Mouse (Mus musculus) heart, embryonic 12.5 days (tissue): ENCODE data around the gene Olfr1341. TPM values are rescaled to one million over a fixed set of nuclear protein-coding genes. Genes with fewer than 3 reads are reported as not detected.

Source experiments
- ATAC-seq: fragments of 200-750 bp; cut with Nextera tagmentation; 2 replicates; pipeline ENCODE4 v1.8.0; 2017; ENCODE audit warnings: moderate TSS enrichment, moderate library complexity; ENCODE audit not compliant: insufficient number of reproducible peaks, low FRiP score
- H3K27ac ChIP-seq: fragments of 300-500 bp; sonication (generic); 2 replicates; pipeline ENCODE4 v1.5.1; 2016; ENCODE audit warnings: mild to moderate bottlenecking, moderate library complexity; ENCODE audit not compliant: poor library complexity, severe bottlenecking
- H3K27me3 ChIP-seq: fragments of 300-500 bp; sonication (generic); replicated peaks from 2 replicates; pipeline ENCODE4 v1.6.1; 2016; ENCODE audit warnings: mild to moderate bottlenecking, moderate library complexity
- H3K36me3 ChIP-seq: fragments of 300-500 bp; sonication (generic); 2 replicates; pipeline ENCODE4 v1.6.1; 2016; ENCODE audit warnings: mild to moderate bottlenecking, moderate library complexity
- H3K4me1 ChIP-seq: fragments of 300-500 bp; sonication (generic); replicated peaks from 2 replicates; pipeline ENCODE4 v1.6.1; 2016; ENCODE audit warnings: mild to moderate bottlenecking
- H3K4me2 ChIP-seq: fragments of 300-500 bp; sonication (generic); 2 replicates; pipeline ENCODE4 v1.6.1; 2016; ENCODE audit warnings: mild to moderate bottlenecking, moderate library complexity
- H3K4me3 ChIP-seq: fragments of 300-500 bp; sonication (generic); 2 replicates; pipeline ENCODE4 v1.5.1; 2016; ENCODE audit warnings: mild to moderate bottlenecking
- H3K9ac ChIP-seq: fragments of 300-500 bp; sonication (generic); 2 replicates; pipeline ENCODE4 v1.6.1; 2016; ENCODE audit warnings: mild to moderate bottlenecking, moderate library complexity
- H3K9me3 ChIP-seq: fragments of 300-500 bp; sonication (generic); replicated peaks from 2 replicates; pipeline ENCODE4 v1.6.1; 2016; ENCODE audit warnings: mild to moderate bottlenecking, moderate library complexity
- WGBS: fragments of 180-500 bp; shearing (Covaris S2); methylation state at CpG from one replicate; pipeline ENCODE4 v1.1.7; 2016; 5-methylcytosine and 5-hydroxymethylcytosine counted together
- polyA plus RNA-seq: library from polyadenylated mRNA; unstranded; fragments of >200 nt; fragmentation: Nextera tagmentation; extraction: Ambion mirVana; gene quantifications from 2 replicates; pipeline ENCODE4 v1.2.1, GENCODE M21; 2016

Gene Olfr1341
- polyA plus RNA-seq, result not detected in 2 replicates

DNA sequence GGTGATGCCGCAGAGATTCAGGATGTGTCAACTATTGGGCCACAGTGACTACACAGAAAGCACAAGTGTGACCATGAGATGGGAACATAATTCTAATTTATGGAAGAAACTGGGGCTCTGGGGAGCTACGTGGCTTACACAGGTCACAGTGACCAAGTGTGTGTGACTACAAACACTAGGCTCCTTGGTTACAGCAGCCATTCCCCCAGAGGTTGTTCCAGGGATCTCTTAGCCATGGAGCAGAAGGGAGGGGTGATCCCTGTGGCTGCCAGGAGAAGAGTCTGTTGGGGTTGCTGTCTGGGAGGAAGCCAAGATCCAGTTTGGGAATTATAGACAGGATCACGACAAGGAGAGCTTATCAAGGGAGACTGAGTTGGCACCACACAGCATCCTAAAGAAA lies at the start of gene Olfr1341:
Gene Olfr1341 (plus strand): TSS at position 301 of the 400 bp plus-strand sequence.
- Histone ChIP-seq H3K9me3 (no peaks in the 10 kb centered on the region), H3K27ac (no peak within 1 kb of the TSS), H3K9ac (no peak within 1 kb of the TSS), H3K4me1 (no peaks in the 10 kb centered on the region), H3K4me3 (no peak within 1 kb of the TSS), H3K27me3 (0 out of 2 replicates have a peak, but pooled peaks cover 3% of the 10 kb centered on the region), H3K4me2 (no peak within 1 kb of the TSS), H3K36me3 (no peaks in the 10 kb centered on the region)
- 70% methylated on average over 3 of the region's 3 CpGs for WGBS
- ATAC-seq, result no peak

DNA sequence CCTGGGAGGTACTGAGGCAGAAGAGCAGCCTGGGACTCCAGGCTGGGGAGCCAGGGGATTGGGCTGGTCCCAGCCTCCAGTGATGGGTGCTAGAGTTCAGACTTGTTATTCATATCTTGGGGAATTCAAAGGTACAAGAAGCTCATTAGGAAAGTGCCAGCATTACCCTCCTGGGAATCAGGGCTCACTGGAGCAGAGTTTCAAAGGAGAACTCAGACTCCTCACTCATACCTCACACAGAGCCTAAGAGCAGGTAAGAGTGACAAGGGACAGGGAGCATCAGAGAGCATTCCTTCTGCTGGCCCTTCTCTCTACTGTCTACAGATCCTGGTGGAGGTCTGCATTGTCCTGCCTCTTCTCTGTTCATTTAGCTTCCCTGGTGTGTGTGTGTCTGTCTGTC lies 44.7 kb upstream of the Olfr1341 start, which contains the start of gene Olfr62:
Gene Olfr62 (plus strand): TSS at position 301 of the 400 bp plus-strand sequence.
- no peak within 1 kb of the TSS for H3K9ac ChIP-seq
- no peak within 1 kb of the TSS for H3K4me3 ChIP-seq
- no peaks in the 10 kb centered on the region for H3K36me3 ChIP-seq
- no peak within 1 kb of the TSS for H3K4me2 ChIP-seq
- no peaks in the 10 kb centered on the region for H3K27me3 ChIP-seq
- no peaks in the 10 kb centered on the region for H3K4me1 ChIP-seq
- ATAC-seq, result no peak
- H3K27ac ChIP-seq, result no peak within 1 kb of the TSS
- H3K9me3 ChIP-seq, result no peaks in the 10 kb centered on the region

DNA sequence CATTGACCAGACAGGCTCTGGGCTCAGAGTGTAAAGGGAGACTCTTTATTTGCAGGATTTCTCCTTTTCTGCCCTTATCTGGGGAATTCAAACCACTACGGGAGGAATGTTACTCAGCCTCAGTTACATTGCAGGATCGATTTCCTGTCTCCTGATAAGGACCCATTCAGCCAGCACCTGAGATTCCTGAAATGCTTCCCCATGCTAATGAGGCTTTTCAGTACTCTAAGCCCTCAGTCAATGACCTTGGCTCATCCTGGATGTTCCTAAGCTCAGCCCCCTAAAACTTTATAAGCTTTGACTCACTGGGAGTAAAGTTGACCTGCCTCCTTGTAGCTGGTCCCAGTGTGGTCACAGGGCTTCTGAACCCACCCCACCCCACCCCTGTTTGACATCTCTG lies 16.2 kb upstream of the Olfr1341 start:
- H3K4me3 ChIP-seq, result no peak overlapping the region
- H3K4me1 ChIP-seq, result no peaks in the 10 kb centered on the region
- no peak overlapping the region for H3K4me2 ChIP-seq
- WGBS, result 3% methylated on average over 2 of the region's 2 CpGs
- H3K9me3 ChIP-seq, result 0 out of 2 replicates have a peak, but pooled peaks cover 2% of the 10 kb centered on the region
- no peaks in the 10 kb centered on the region for H3K36me3 ChIP-seq
- no peak for ATAC-seq
- no peak overlapping the region for H3K27ac ChIP-seq
- H3K27me3 ChIP-seq, result no peaks in the 10 kb centered on the region
- H3K9ac ChIP-seq, result no peak overlapping the region

DNA sequence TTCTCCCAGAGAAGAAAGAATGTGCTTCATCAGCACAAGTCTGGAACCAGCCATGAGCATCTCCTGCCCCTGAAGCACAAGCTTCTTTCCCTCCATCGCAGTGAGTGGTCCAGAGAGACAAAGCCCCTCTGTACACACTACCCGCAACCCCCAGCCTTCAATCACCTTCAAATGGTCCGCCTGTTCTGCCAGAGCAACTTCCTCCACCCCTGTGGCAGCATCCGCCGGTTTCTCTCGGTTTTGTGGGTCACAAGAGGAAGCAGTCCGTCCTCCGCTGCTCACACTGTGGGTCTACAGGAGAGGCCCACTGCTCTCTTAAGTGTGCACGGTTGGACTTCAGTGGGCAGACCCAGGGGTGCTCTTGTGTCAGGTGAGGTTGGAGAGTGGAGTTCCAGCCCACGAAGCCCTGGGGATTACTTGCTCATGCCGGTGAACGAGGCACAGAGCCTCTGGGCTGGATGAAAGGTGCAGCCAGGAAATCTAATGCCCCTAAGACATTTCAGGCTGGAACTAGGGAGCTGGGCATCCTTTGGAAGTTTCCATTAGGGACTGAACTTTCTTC lies 10.8 kb upstream of the Olfr1341 start, which contains the start of gene Olfr1342:
Gene Olfr1342 (minus strand): TSS at position 345 of the 562 bp plus-strand sequence.
- no peak within 1 kb of the TSS for H3K27ac ChIP-seq
- H3K4me2 ChIP-seq, result no peak within 1 kb of the TSS
- H3K4me3 ChIP-seq, result no peak within 1 kb of the TSS
- 51% methylated on average over 12 of the region's 12 CpGs for WGBS
- no peaks in the 10 kb centered on the region for H3K36me3 ChIP-seq
- no peak within 1 kb of the TSS for H3K9ac ChIP-seq
- no peaks in the 10 kb centered on the region for H3K4me1 ChIP-seq
- H3K9me3 ChIP-seq, result 0 out of 2 replicates have a peak, but pooled peaks cover 2% of the 10 kb centered on the region
- peaks cover 4% of the 10 kb centered on the region; the same call in 1 of the 2 replicates for H3K27me3 ChIP-seq
- no peak for ATAC-seq

DNA sequence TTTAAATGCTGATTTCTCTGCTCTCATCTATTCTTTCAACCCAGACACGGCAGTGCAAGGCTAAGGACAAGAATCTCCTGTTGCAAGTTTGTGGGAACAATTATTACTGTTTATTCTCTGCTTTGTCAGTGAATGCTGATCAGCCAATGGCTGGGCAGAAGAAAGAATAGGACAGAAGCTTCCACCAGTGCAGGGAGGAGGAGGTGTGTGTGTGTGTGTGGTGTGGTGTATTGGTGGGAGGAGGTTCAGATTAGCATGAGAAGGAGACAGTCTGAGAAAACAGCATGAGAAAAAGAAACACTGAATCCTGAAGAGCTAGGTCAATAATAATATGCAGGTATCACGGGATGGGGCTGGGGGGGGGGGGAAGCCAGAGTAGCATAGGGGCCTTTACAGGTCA lies 9.5 kb upstream of the Olfr1341 start:
- Histone ChIP-seq H3K27me3 (peaks cover 4% of the 10 kb centered on the region; the same call in 1 of the 2 replicates), H3K9ac (no peak overlapping the region), H3K4me2 (no peak overlapping the region), H3K27ac (no peak overlapping the region), H3K4me1 (no peaks in the 10 kb centered on the region), H3K36me3 (no peaks in the 10 kb centered on the region), H3K4me3 (no peak overlapping the region), H3K9me3 (no peaks in the 10 kb centered on the region)
- no peak for ATAC-seq
- WGBS, result 40% methylated on average over 2 of the region's 2 CpGs

DNA sequence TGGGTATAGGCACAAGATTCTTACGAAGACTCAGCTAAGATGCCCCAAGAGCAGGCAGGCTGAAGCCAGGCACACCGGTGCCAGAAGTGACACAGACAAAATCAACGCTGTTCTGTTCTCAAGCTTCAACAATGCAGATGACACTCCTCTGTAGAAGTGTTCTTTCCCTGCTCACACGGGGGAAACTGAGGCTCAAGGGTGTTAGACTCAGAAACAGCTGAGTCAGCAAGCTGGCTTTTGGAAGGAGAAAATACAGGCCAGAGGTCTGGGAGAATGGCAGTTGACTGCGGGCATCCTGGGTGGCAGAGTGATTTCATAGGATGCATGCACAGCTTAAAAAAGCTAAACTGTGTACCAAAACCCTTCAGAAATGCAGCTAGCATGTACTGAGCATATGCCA lies 4.8 kb downstream of the Olfr1341 start:
- no peaks in the 10 kb centered on the region for H3K4me1 ChIP-seq
- no peak overlapping the region for H3K4me2 ChIP-seq
- no peak overlapping the region for H3K9ac ChIP-seq
- H3K27ac ChIP-seq, result no peak overlapping the region
- WGBS, result 74% methylated on average over 5 of the region's 5 CpGs
- no peaks in the 10 kb centered on the region for H3K36me3 ChIP-seq
- H3K9me3 ChIP-seq, result no peaks in the 10 kb centered on the region
- H3K4me3 ChIP-seq, result no peak overlapping the region
- 0 out of 2 replicates have a peak, but pooled peaks cover 3% of the 10 kb centered on the region for H3K27me3 ChIP-seq
- no peak for ATAC-seq

DNA sequence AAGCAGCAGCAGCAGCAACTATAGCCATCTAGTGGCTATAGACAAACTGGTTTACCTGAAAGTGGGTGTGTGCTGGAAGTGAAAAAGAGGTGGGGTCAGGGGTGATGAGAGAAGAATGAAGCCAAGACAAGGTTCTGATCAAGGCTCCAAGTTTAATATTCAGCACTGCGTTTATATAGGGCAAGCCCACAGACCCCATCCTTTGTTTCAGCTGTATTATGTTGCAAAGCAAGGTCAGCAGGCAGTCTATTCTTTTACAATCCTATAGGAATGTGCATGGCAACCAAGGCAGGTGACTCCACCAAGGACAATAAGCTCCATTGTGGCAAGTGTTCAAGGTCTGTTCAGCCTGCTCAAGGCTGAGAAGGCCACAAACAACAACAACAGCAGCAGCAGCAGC lies 8.3 kb downstream of the Olfr1341 start:
- Histone ChIP-seq H3K4me3 (no peak overlapping the region), H3K4me1 (no peaks in the 10 kb centered on the region), H3K27ac (no peak overlapping the region), H3K36me3 (no peaks in the 10 kb centered on the region), H3K27me3 (0 out of 2 replicates have a peak, but pooled peaks cover 3% of the 10 kb centered on the region), H3K4me2 (no peak overlapping the region), H3K9me3 (no peaks in the 10 kb centered on the region), H3K9ac (no peak overlapping the region)
- no peak for ATAC-seq
- WGBS, result 65% methylated on average over 1 of the region's 1 CpGs

DNA sequence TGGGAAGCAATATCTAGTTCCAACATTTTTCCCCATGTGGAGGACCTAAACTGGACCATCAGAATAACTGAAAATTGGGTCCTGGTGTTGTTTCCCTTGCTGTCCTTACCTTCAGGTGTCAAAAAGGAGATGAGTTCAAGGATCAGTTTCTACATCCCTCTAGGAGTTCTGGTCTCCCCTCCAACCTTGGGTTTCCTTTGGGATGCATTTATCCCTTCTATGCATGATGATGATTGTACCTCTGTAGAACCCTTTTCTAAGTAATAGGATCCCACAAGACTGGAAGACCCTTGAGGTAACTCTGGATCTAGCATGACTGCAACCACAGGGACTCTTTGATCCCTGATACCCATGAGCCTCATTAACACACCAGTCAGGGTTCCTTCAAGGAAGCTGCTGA lies 16.5 kb downstream of the Olfr1341 start, which contains the start of gene Olfr1340:
Gene Olfr1340 (plus strand): TSS at position 301 of the 400 bp plus-strand sequence.
- Histone ChIP-seq H3K9me3 (no peaks in the 10 kb centered on the region), H3K27ac (no peak within 1 kb of the TSS), H3K4me3 (no peak within 1 kb of the TSS), H3K4me1 (no peaks in the 10 kb centered on the region), H3K36me3 (no peaks in the 10 kb centered on the region), H3K27me3 (no peaks in the 10 kb centered on the region), H3K4me2 (no peak within 1 kb of the TSS), H3K9ac (no peak within 1 kb of the TSS)
- no peak for ATAC-seq

DNA sequence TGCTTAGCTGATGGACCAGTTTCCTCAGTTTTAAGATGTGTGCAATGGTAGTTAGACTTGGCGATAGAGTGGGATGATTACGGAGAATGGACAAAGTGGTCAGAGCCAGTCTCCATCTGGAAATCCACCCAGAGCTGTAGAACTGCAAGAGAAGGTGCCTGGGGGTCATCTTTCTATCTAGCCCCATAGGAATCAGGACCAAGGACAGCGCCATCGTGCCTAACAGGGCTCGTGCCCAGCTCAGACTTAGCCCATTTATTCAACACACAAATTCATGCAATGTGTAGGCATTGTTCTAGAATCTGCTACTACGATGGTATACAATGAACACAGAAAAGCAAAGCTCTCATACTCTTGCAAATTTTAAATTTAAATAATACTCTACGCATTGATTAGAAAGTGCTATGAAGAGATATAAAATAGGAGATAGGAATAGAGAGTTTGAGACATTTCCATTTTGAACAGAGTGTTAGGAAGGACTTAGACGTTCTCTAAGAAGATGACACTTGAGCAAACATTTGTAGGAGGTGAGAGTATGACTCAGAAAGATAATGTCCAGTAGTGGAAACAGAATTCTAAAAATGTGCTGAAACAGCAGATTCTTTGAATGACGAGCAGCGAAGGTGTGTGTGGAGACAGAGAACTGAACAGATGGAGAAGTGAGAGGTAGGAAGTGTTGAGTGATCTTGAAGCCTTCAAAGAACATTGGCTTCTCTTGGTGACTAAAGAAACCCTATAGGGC lies 18.6 kb downstream of the Olfr1341 start:
- 44% methylated on average over 10 of the region's 10 CpGs for WGBS
- ATAC-seq, result no peak
- no peaks in the 10 kb centered on the region for H3K36me3 ChIP-seq
- H3K9ac ChIP-seq, result no peak overlapping the region
- no peaks in the 10 kb centered on the region for H3K27me3 ChIP-seq
- no peak overlapping the region for H3K4me3 ChIP-seq
- H3K4me2 ChIP-seq, result no peak overlapping the region
- H3K4me1 ChIP-seq, result no peaks in the 10 kb centered on the region
- no peak overlapping the region for H3K27ac ChIP-seq
- H3K9me3 ChIP-seq, result no peaks in the 10 kb centered on the region

DNA sequence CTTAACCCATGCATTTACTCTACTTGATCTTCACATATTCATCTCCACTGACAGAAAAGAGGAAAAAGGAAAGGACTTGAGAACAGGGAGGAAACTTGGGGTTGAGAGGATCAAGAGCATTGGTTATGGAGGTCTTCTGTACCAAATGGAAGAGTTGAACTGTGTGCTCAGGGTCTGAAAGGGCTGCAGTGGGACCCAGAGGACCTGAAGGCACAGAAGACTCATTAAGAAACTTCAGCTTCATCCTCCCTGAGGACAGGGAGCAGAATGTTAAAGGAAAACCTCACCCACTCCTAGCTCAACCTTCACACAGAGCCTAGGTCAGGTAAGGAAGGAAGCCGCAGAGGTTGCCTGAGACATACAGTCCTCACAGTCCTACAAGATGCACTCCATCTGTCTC lies 28.6 kb downstream of the Olfr1341 start, which contains the start of gene Olfr1339:
Gene Olfr1339 (plus strand): TSS at position 301 of the 400 bp plus-strand sequence.
- no peak within 1 kb of the TSS for H3K4me3 ChIP-seq
- no peaks in the 10 kb centered on the region for H3K4me1 ChIP-seq
- no peak for ATAC-seq
- H3K9ac ChIP-seq, result no peak within 1 kb of the TSS
- no peak within 1 kb of the TSS for H3K27ac ChIP-seq
- no peaks in the 10 kb centered on the region for H3K27me3 ChIP-seq
- H3K4me2 ChIP-seq, result no peak within 1 kb of the TSS
- H3K9me3 ChIP-seq, result no peaks in the 10 kb centered on the region
- 89% methylated on average over 1 of the region's 1 CpGs for WGBS
- no peaks in the 10 kb centered on the region for H3K36me3 ChIP-seq

DNA sequence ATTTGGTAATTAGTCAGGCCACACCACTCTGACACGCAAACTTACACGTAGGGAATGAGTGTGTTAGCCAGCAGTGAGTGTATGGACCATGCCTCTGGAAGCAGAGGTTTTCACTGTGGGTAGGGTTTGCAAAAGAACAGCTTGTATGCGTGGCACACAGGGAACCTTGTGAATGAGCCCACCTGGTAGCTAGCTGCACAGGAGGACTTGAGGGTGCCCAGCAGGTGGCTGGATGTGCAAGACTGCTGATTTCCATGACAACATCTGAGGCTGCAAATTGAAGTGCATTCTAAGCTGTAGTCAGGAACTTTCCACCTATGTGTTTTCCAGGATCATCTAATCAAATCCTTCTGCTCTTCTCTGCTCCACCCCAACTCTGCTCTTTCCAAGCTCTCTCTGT lies 36.3 kb downstream of the Olfr1341 start:
- Histone ChIP-seq H3K4me1 (0 out of 2 replicates have a peak, but pooled peaks cover 5% of the 10 kb centered on the region), H3K36me3 (no peaks in the 10 kb centered on the region), H3K9me3 (0 out of 2 replicates have a peak, but pooled peaks cover 3% of the 10 kb centered on the region), H3K4me2 (no peak overlapping the region), H3K27ac (no peak overlapping the region), H3K9ac (no peak overlapping the region), H3K4me3 (no peak overlapping the region), H3K27me3 (peaks cover 31% of the 10 kb centered on the region)
- WGBS, result 52% methylated on average over 3 of the region's 3 CpGs
- no peak for ATAC-seq
